Mouse (Mus musculus) monocyte, adult 2 months (primary cell): ENCODE measurements around the gene B430305J03Rik.

ENCODE experiments used
- DNase-seq, 2 experiments: peaks; one replicate each; pipeline ENCODE4 v3.0.0; 2022; ENCODE audit warnings: low spot score in 2 of 2, low read depth in 1 of 2

B430305J03Rik gene

DNA sequence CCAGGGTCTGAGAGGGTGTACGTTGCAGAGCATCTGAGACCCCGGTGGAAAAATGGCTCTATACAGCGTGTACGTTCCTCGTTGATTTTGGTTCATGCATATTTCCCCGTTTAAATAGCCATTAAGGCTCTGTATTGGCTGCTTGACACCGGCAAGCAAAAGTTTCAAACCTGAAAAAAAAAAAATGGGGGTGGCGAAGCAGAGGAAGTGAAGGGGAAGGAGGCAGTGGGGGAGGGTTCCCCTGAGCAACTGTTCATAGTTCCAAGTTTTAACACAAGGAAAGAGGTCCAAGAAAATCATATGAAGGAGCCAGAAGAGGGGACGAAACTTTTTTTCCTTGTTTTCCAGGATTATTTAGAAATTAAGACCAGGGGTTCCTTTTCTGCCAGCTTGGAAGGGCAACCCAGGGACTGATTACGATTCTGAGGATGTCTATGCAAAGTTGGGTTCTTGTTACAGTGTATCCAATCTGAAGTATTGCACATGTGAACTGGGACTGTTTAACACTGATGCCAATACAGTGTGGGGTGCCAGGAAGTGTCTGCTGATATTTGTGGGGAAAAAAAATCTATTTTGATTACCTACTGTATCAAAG, at the start of gene B430305J03Rik:
Gene B430305J03Rik, minus strand, starts transcription at position 173 of the 595 bp plus-strand sequence.
- no peak for DNase-seq

DNA sequence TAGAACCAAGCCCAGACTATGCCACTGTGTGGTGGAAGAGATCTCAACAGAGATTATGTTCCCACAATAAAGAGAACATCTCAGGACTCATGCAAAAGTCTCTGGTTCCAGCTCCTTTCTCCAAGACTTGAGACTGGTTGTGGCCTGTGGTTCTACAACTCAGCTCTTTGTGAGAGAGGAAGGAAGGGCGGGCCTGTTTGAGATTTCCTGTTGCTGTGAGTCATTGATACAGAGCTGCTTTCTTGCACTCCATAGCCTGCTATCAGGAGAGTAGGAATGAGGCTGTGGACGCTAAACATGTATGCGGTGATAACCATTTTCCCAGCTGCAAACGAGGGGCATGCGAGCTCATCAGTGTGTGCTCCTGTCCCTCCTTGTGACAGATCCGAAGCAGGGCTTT, 43.9 kb upstream of the B430305J03Rik start:
- DNase-seq = peak; percentile 49 to 71

DNA sequence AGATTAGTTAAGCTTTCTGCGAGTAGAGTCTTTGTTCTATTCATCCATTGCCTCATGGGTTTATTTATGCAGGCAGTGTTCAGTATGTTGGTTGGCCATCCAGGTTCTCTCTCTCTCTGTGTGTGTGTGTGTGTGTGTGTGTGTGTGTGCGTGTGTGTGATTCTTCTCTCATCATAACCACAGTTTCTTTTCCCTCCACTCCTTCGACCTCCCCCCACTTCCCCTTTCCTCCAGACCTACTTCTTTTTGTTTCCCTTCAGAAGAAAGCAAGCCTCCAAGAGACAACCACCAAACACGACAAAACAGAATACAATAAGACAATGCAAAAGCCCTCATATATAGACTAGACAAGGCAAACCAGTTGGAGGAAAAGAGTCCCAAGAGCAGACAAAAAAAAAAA, 41.2 kb upstream of the B430305J03Rik start:
- peak in 1 of 2 experiments; percentile 8 for DNase-seq

DNA sequence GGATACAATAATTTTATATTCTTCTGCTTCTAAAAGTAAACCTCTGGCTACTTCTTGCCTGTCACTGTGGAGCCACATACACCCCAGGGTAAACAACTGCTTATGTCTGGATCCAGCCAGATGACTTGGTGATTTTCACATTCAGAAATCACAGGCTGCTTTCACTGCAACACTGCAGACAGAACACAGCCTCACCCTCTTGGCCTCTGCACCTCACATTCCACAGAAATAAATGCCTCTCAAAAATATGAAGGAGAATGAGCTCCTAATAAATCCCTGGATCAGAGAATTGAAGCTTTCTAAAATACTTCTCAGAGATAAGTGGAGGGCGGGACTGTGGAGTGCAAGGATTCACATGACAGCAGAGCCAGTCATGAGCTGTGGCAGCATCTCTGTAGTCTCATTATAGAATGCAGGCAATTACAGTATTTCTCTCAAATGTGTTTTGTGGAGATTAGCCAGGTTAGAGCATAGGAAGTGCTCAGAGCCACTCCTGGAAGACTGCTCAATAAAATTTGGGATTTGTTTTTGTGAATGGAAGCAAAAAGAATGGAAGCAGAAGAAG, 35.2 kb upstream of the B430305J03Rik start:
- DNase-seq = no peak

DNA sequence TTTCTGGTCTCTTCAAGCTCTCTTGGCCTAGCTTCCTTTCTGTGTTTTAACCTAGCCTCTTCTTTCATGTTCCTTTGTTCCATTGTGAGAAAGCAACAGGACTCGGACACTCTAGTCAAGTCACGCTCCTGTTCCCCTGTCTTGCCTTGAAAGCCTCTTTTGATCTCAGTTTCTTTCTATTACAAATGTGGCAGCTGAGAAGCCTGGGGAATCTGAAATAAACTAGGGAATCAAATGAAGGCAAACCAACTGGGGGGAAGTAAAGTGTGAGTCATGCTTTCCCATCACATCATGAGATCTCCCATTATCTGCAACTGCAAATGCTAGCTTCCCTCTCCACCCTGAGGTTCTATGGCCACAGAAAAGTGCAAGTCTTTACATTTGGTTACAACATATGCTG, 31.0 kb upstream of the B430305J03Rik start:
- no peak for DNase-seq

DNA sequence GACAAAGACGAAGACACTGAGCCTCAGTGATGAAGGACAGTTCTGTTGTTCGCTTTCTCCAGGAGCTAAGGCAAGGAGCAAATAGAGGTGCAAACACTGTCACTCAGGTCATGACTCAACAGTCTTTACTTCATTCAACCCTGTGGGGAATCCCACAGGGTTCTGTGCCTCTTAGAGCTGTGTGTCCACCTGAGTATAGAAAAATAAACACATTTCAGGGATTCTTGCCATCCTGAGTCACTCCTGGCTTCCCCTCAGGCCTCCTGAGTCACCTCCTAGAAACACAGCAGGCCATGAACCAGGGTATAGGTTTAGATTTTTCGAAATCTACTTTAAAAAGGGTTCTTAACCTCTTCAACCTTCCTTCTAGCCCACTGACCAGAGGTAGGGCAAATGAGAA, 29.6 kb upstream of the B430305J03Rik start:
- DNase-seq = no peak

DNA sequence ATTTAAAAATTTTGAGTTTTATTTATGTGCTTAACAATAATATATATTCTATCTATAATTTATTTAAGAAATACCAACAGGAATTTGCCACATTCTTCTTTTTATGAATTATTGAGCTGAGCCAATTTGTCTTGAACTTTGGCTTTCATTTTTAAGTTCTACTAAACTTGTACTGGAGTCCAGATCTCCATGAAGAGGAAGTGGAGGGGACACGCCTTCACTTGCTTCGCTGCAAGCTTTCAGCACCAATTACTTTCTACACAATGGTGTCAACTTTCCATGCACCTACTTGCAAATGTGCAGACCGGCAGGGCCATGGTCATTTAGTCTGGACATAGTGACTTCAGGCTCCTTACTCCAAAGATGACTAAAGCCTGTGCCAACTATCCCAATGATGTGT, 27.8 kb upstream of the B430305J03Rik start:
- DNase-seq = no peak

DNA sequence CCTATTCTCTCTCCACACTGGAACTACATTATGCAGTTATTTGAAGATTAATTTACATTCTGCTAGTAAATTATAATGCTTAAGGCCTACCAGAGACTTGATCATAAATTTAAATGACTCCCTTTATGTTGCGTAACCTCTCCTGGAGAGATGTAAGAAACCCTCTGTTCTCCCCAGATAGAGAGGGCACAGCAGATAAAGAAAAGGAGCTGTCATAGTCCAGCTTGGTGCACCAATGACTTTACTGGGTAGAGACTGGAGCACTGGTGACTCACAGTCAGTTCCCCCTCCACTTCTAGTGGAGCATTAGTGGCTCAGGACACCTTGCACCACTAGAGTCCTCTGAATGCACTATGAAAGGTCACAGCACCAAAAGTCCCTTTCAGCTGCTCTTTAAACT, 27.1 kb upstream of the B430305J03Rik start:
- DNase-seq = no peak

DNA sequence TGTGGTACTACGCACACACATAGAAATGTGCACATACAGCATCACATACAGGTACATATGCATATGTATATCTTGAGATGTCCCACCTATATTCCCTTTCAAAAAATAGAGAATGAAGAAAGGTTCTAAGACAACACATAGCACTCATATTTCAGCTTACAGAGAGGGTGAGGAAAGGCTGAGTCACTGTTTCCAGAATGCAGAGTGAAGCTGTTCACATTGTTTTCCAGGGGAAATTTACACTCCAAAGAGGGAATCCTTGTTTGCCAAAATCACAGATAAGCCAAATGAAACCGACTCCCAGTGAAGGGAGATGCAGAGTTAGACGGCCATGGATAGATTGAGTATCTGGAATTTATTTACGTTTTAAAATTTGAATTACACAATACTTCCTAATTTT, 25.8 kb upstream of the B430305J03Rik start:
- no peak for DNase-seq

DNA sequence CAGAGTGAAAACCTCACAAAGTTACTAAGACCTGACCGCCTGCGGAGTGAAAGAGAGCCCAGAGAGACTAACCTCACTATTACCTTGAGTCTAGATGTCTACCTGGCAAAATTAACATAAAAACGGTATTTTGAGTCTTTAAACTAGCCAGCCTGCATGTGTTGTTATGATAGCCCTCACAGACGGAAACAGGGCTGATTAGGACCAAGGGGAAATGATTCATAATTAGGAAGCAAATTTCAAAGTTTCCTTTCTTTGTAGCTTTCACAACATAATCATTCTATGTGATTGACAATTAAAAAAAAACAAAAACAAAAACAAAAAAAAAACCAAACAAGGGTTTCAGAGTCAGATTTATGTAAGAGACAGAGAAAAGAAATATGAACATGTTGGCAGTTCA, 20.6 kb upstream of the B430305J03Rik start:
- DNase-seq = no peak

DNA sequence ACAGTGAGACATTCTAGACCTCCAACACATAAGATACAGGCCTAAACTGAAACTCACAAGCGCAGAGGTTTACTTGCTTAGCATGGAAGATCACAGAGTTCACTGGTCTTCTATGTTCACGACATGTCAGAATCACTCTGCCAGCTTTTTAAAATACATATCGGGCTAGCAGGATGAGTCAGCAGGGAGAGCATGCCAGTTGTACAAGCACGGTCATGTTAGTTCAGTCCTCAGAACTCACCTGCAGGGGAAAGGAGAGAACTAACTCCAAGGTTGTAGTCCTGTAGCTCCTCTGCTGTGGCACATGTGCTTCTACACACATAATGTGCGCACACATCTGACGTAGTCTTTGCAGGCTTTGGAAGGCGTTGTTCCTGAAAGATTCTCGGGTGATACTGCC, 10.2 kb upstream of the B430305J03Rik start:
- no peak for DNase-seq

DNA sequence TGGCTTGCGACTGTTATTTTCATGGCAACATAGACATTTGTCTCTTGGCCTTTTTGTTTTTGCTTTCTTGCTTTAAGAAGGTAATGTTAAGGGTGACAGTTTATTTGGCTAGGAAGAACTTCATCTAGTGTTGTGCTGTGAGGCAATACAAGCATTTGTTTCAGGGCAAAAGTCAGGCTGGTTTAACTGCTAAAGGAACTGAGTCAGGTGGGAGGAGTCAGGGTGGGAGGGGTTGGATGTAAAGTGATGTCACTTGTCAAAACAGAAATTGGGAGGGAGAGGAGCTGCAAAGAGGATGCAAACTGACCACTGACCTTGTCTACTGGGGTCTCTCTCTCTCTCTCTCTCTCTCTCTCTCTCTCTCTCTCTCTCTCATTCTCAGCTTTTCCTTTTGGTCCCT, 2.7 kb upstream of the B430305J03Rik start:
- no peak for DNase-seq

DNA sequence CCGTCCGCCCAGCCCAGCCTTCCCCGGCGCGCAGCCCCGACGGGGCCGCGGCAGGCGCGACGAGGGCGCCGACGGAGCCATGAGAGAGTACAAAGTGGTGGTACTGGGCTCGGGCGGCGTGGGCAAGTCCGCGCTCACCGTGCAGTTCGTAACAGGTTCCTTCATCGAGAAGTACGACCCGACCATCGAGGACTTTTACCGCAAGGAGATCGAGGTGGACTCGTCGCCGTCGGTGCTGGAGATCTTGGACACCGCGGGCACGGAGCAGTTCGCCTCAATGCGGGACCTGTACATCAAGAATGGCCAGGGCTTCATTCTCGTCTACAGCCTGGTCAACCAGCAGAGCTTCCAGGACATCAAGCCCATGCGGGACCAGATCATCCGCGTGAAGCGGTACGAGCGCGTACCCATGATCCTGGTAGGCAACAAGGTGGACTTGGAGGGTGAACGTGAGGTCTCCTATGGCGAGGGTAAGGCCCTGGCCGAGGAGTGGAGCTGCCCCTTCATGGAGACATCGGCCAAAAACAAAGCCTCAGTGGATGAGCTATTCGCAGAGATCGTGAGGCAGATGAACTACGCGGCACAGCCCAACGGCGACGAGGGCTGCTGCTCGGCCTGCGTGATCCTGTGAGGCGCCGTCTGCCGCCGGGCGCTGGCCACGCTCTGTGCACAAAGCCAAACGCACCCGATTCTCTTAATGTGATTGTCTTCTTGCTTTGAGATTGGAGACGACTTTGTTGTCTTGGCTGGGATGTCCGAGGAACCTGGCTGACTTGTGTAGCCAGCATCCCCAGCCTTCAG, 573 bp downstream of the B430305J03Rik start:
- DNase-seq = peak; percentile 12 to 26

DNA sequence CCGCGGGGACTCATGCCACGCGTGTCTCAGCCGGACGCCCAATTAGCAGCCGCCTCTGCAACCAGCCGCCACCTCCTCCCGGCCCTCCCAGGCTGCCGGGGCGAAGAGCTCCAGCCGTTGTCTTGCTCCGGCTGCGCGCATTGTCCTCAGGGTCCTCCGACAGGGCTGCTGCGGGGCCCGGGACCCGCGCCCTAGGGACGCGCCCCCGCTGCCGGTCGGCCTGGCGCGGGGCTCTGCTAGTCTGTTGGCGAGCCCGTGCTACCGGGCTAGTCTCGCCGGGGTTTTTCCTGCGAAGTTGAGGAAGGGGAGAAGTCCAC, 1.1 kb downstream of the B430305J03Rik start:
- no peak for DNase-seq

DNA sequence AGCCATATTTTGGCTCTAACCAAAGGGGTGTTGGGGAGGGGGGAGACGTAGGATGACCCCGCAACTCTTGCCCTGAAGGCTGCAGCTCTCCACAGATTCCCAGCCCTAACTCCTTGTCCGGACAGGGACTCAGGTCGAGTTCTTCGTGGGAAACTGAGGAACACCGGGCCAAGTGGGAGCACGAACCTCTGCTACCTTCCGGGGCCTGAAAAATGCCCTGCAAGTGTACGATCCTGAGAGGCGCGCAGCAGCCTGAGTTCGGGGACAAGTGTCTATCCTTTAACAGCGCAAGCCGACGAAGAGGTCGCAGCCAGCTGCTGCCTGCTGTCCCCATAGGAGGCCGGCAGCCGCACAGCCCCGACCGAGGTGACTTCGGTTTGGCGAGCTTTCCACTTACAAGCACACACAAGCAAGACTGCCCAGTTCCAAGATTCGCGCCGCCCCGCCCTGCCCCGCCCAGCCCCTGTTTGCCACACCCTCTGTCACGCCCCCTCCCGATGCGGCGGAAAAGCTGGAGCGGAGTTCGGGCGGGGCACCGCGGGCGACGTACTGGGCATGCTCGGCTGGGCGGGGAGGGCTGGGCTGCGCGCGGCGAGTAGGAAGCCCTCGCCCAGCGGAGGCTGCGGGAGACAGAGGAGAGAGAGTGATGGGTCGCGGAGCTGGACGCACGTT, 1.6 kb downstream of the B430305J03Rik start:
- peak; percentile 76 to 87 for DNase-seq

DNA sequence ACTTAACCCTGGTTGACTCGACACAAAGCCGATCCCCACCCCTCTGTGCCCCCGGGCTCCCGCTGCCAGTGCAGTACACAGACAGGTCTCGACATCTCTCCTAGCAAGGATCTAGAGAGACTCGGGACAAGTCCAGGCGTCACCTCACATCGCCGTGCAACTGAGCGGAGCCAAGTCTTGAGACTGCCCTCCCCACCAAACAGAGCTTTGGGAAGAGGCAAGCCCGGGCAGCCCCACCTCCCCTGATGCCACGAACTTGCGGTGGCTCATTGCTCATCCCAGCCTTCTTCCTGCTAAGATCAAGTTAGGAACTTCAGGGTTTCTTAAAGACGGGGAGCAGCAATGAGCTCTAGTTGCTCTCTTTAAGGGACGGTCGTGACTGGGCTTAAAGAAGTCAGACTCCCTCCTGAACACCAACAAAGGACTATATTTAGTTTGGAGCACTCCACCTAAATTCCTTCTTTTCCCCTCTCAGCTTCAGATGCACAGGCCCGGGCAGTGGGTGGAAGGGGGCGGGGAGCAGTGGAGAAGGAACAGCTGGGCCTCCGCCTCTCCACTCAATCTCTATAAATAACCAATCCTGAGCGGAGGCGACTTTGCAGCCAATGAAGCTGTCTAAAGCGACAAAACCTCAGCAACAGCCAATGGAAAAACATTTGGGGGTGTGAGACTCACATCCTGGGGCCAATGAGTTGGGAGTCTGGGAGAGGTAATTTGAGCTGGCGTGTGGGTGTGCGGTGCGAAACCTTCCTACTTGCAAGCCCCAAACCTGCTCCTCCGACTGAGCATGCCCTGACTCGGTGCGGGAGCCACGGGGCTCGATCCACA, 2.4 kb downstream of the B430305J03Rik start:
- DNase-seq = peak; percentile 67 to 72

DNA sequence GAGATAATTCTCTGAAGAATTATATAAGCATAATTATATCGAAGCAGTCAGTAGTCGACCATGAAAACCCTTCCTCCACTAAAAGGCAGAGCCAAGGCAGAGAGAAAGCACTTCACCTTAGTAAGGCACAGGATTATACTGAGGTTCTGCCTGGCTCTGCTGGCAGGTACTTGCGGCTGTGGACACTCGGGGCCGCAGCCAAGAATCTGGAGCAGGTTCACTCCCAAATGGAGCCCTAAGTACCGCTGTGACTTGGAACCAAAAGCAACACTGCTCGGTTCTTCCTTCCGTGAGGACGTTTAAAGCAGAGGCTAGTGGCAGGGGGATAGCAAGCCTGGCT, 3.0 kb downstream of the B430305J03Rik start:
- DNase-seq = no peak

DNA sequence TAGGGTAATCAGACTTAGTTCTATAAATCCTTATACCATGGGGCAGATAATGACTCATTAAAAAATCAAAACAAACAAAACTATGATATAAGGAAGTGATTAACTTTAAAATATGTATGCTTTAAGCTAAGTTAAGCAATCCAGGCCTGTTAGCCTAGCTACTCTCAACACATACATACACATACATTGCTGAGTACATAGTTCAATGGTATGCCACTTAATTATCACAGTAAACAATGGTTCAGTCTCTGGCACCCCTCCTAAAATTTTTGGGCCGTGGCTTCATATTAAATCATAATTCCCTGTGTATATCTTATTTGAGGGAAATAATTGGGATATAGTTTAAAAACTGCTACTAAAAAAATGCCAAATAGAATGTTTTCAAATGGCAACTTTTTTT, 4.4 kb downstream of the B430305J03Rik start, which contains the start of gene Rap2b:
Gene Rap2b, plus strand, starts transcription at position 301 of the 400 bp plus-strand sequence.
- no peak for DNase-seq

DNA sequence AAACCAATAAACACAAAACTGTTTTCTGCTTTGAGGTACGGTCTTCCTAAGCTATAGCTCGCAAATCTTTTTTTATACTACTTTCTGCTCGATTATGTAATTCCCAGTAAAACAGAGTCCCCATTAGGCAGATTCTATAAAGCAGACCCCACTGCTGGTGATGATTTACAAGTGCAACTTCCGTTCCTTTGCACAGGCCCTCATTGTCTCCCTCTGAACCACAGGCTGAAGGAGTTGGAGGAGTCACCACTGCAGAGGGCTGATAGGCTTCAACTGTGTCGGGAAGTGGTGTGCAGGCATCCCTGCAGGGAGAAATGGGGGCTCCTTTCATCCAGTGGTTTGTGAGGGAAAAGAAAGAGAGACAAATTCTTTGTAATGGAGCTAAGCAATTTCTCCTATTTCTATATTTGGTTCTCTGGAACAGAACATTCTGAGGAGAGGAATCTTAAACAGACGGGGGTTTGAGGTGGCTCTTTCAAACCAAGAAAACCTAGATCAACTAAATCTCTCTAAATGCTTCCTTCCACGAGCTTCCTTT, 6.9 kb downstream of the B430305J03Rik start:
- DNase-seq = no peak

DNA sequence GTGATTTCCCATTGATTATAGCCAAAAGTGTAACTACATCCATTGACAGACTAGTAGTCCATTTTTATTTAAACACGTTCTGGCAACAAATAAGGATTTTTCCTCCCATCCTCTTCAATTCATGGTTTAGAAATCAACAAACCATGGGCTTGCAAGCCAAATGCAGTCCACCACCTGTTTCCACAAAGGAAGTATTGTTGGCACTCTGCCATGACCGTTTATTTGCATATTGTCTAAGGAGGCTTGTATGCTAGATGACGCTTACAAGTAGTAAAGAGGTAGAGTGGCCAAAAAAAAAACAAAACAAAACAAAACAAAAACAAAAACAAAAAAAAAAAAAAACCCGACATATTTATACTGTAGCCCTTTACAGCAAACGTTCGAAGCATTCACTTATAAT, 7.6 kb downstream of the B430305J03Rik start:
- no peak for DNase-seq

DNA sequence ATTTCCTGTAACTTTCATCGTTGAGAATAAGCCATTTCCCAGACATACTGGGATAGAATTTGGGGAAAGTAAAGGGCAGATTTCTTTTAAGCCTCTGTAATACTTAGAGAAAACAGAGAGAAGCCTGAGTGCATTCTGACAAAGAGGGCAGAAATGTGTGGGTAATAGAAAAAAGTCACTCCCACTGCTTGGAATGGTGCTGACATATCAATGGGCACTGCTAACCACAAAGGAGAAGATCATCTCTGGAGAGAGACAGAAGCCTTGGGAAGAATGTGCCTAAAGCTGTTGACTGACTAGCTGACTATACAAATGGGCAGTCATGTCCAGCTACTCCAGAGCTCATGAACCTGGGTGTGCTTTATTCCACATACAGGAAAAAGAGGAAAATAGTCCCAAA, 10.3 kb downstream of the B430305J03Rik start:
- DNase-seq = no peak
